Mouse (Mus musculus) right cerebral cortex, postnatal 25 days (tissue): ENCODE results near the gene Olfr1116.
"Not testable (repeated sequence)": the region's sequence is repeated elsewhere in the genome, so short reads cannot be mapped to it uniquely, and the experiment has no call there.

ENCODE experiments used
- DNase-seq: peaks from one replicate; pipeline ENCODE4 v3.0.0; 2022

Gene Olfr1116

GRCm38 (mm10) chr2:87267234-87267633, at the start of gene Olfr1116:
Gene Olfr1116 (plus strand): TSS chr2:87267534.
- no peak for DNase-seq

GRCm38 (mm10) chr2:87247713-87248112, 19.6 kb upstream of the Olfr1116 start, which contains the start of gene Olfr1115:
Gene Olfr1115 (plus strand): TSS chr2:87248013.
- no peak for DNase-seq

GRCm38 (mm10) chr2:87293977-87294376, 26.6 kb downstream of the Olfr1116 start:
- not testable (repeated sequence) for DNase-seq

GRCm38 (mm10) chr2:87307281-87307680, 39.9 kb downstream of the Olfr1116 start, which contains the start of gene Olfr1118:
Gene Olfr1118 (plus strand): TSS chr2:87307581.
- no peak for DNase-seq
